Mouse (Mus musculus) layer of hippocampus, postnatal 14 days (tissue): ENCODE results near the gene Esr1. TPM values are rescaled to one million over a fixed set of nuclear protein-coding genes. Genes with fewer than 3 reads are reported as not detected.

Experiments used
- total RNA-seq, 2 experiments: library from RNA; stranded (reverse); gene quantifications; 2 replicates each; pipeline ENCODE4 v1.2.3; 2021

Esr1 gene
- total RNA-seq, 2 experiments from 2014 or later = 1.3 to 1.4 TPM

Other genes with a start within 250 kb of the Esr1 start
- 10 to 100 TPM in 1 of 2 experiments, 1 to 10 TPM in 1; 9.9 to 10.6 TPM for gene Zbtb2, start 223.5 kb upstream of the Esr1 start, total RNA-seq
- 10 to 100 TPM; 24.0 to 27.4 TPM for gene Rmnd1, start 179.2 kb upstream of the Esr1 start, total RNA-seq
- gene Armt1, start 179.1 kb upstream of the Esr1 start, total RNA-seq = 10 to 100 TPM; 13.5 to 15.6 TPM
- under 1 TPM; 0.69 to 0.71 TPM for gene Ccdc170, start 129.1 kb upstream of the Esr1 start, total RNA-seq